Mouse (Mus musculus) layer of hippocampus, postnatal 25 days (tissue): ENCODE measurements around the gene Dnah17. TPM values are rescaled to one million over a fixed set of nuclear protein-coding genes. Genes with fewer than 3 reads are reported as not detected.

Experiments used
- DNase-seq, 2 experiments: peaks; one replicate each; pipeline ENCODE4 v3.0.0; 2022; ENCODE audit warnings: mixed read lengths in 2 of 2, low spot score in 1 of 2; ENCODE audit errors: extremely low spot score in 1 of 2
- microRNA-seq, 2 experiments: library from miRNA; unstranded; fragments of <30 nt; microRNA quantifications; one replicate each; pipeline ENCODE4 v1.2.0; 2021
- total RNA-seq, 2 experiments: library from RNA; stranded (reverse); gene quantifications; 2 replicates each; pipeline ENCODE4 v1.2.3; 2021

The Dnah17 gene
- total RNA-seq, 2 experiments from 2014 or later: 0.49 TPM; not detected in 1

- no peak for DNase-seq
Measured at GRCm38 (mm10) chr11:117977694-117978360, 152.6 kb downstream of the Dnah17 start.

GRCm38 (mm10) chr11:117976081-117976582, 154.3 kb downstream of the Dnah17 start:
- no peak for DNase-seq

GRCm38 (mm10) chr11:117975211-117975967, 155.0 kb downstream of the Dnah17 start:
- no peak for DNase-seq

GRCm38 (mm10) chr11:117974327-117975125, 155.9 kb downstream of the Dnah17 start:
- DNase-seq: no peak

- no peak for DNase-seq
Measured at GRCm38 (mm10) chr11:117973569-117973968, 156.9 kb downstream of the Dnah17 start.

- DNase-seq: no peak
Measured at GRCm38 (mm10) chr11:117972656-117973558, 157.5 kb downstream of the Dnah17 start.

Small RNAs within 50 kb of the gene (microRNA-seq; reads per million reads assigned to microRNA genes)
- 0.37 to 1.8 reads per million in 2 experiments for gene Mir6933

Other genes starting within 250 kb of the Dnah17 start
- 1 to 10 TPM; 1.3 to 1.8 TPM for gene Socs3, start 160.6 kb downstream of the Dnah17 start, total RNA-seq
- gene Pgs1, start 144.3 kb downstream of the Dnah17 start, total RNA-seq: 10 to 100 TPM; 74.2 to 75.9 TPM
- gene Cyth1, start 118.0 kb upstream of the Dnah17 start, total RNA-seq: 10 to 100 TPM; 96.3 to 99.2 TPM
- 10 to 100 TPM; 20.3 to 26.7 TPM for gene Usp36, start 159.6 kb upstream of the Dnah17 start, total RNA-seq
- under 1 TPM; 0.57 to 0.99 TPM for gene Cep295nl, start 211.9 kb upstream of the Dnah17 start, total RNA-seq
- gene Timp2, start 225.1 kb upstream of the Dnah17 start, total RNA-seq: 100 to 1,000 TPM; 183 to 222 TPM